Mouse (Mus musculus) lung, adult 10 weeks (tissue): Measurements from ENCODE around the gene Mid2. TPM values are rescaled to one million over a fixed set of nuclear protein-coding genes. Genes with fewer than 3 reads are reported as not detected.

Experiments used
- polyA plus RNA-seq: library from polyadenylated mRNA; stranded (reverse); fragments of 350-450 nt; fragmentation: Illumina TruSeq; extraction: RNeasy Lipid Tissue Mini Kit (QIAGEN cat#74804); gene quantifications from one replicate; pipeline ENCODE4 v1.2.3, GENCODE M21; 2014; ENCODE audit warnings: low read depth, low replicate concordance; ENCODE audit not compliant: insufficient read depth

Mid2 gene
- 12.2 TPM for polyA plus RNA-seq

GRCm38 (mm10) chrX:140664479-140665241 is at the start of gene Mid2:
Gene Mid2, plus strand, starts transcription at chrX:140664599.

GRCm38 (mm10) chrX:140813312-140814006 is 149.1 kb downstream of the Mid2 start, which contains the start of gene Tex13b:
Gene Tex13b, minus strand, starts transcription at chrX:140813433.

Other genes starting within 250 kb of the Mid2 start
- 24.2 TPM for gene Prps1, start 208.0 kb upstream of the Mid2 start, polyA plus RNA-seq
- 224 TPM for gene Tsc22d3, start 63.9 kb upstream of the Mid2 start, polyA plus RNA-seq
- not detected for gene Tex13b, start 148.8 kb downstream of the Mid2 start, polyA plus RNA-seq
- gene Vsig1, start 243.0 kb downstream of the Mid2 start, polyA plus RNA-seq, result 0.27 TPM